Mouse (Mus musculus) spleen, adult 2 months (tissue): ENCODE results near the gene Otop2.

Source experiments
- CTCF ChIP-seq: fragments of 200-500 bp; IDR thresholded peaks from 2 replicates; pipeline ENCODE4 v1.5.1; 2011; ENCODE audit warnings: mild to moderate bottlenecking, inconsistent platforms; ENCODE audit not compliant: insufficient read depth, insufficient read length, insufficient replicate concordance; ENCODE audit errors: extremely low read depth
- POLR2A ChIP-seq: fragments of 200-500 bp; IDR thresholded peaks from 2 replicates; pipeline ENCODE4 v1.6.1; 2011; ENCODE audit warnings: low read depth, low read length, inconsistent platforms

DNA sequence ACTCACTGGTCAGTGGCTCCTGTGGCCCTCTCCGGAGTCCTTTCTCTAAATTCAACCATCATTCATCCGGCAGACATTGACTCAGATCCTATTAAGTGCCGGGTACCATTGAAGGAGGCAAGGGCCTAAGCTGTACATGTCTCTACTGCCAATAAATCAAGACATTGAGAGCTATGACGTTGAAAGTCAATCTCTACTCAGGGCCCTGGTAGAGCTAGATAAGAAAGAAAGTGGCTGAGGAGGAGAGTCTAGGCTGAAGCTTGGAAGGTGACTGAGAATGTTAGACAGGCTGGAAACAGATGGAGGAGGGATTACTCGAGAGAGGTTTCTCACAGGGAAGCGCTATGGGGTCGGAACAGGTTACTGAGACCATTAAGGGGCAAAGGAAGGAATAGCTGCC is 63.4 kb downstream of the Otop2 start:
- TF ChIP-seq CTCF = no peak
- TF ChIP-seq POLR2A = no peak
